Mouse (Mus musculus): ENCODE measurements at regions not wholly inside any gene's neighbourhood (a gene's known extent, or its start where the extent isn't known, plus 50 kb on each side); places are given as distances from the start of the nearest gene placed in this dataset.

GRCm38 (mm10) chr16:49278478-49278877, 221.2 kb downstream of the Myh15 start:
- peak; percentile 4 to 38 for DNase-seq

- DNase-seq: no peak
Measured at GRCm38 (mm10) chr16:49288096-49288714, 230.9 kb downstream of the Myh15 start.

- DNase-seq: no peak
Measured at GRCm38 (mm10) chr16:49289200-49290079, 232.2 kb downstream of the Myh15 start.

- DNase-seq: no peak
Measured at GRCm38 (mm10) chr16:49303612-49304307, 246.5 kb downstream of the Myh15 start.

- no peak for DNase-seq
Measured at GRCm38 (mm10) chr16:49304354-49304753, 247.1 kb downstream of the Myh15 start.

GRCm38 (mm10) chr16:49317061-49317460, 259.8 kb downstream of the Myh15 start:
- no peak for DNase-seq

- DNase-seq: no peak
Measured at GRCm38 (mm10) chr16:49319047-49319678, 261.9 kb downstream of the Myh15 start.

- DNase-seq: no peak
Measured at GRCm38 (mm10) chr16:49319774-49320173, 262.5 kb downstream of the Myh15 start.

GRCm38 (mm10) chr16:49321951-49322350, 264.7 kb downstream of the Myh15 start:
- DNase-seq: no peak

GRCm38 (mm10) chr16:49330725-49331386, 273.6 kb downstream of the Myh15 start:
- DNase-seq: no peak

- DNase-seq: no peak
Measured at GRCm38 (mm10) chr16:49332107-49332722, 274.9 kb downstream of the Myh15 start.

GRCm38 (mm10) chr16:49335916-49336315, 278.6 kb downstream of the Myh15 start:
- DNase-seq: no peak

GRCm38 (mm10) chr16:49337948-49338347, 280.7 kb downstream of the Myh15 start:
- DNase-seq: no peak

GRCm38 (mm10) chr16:49358404-49358803, 301.1 kb downstream of the Myh15 start:
- no peak for DNase-seq

- no peak for DNase-seq
Measured at GRCm38 (mm10) chr16:49361731-49362130, 304.4 kb downstream of the Myh15 start.

GRCm38 (mm10) chr16:49369450-49369849, 312.2 kb downstream of the Myh15 start:
- DNase-seq: no peak

- DNase-seq: no peak
Measured at GRCm38 (mm10) chr16:49375108-49375507, 317.8 kb downstream of the Myh15 start.

- no peak for DNase-seq
Measured at GRCm38 (mm10) chr16:49378917-49379473, 320.0 kb upstream of the Ift57 start.

GRCm38 (mm10) chr16:49388135-49388534, 310.9 kb upstream of the Ift57 start:
- DNase-seq: no peak

- no peak for DNase-seq
Measured at GRCm38 (mm10) chr16:49407956-49408795, 290.9 kb upstream of the Ift57 start.

GRCm38 (mm10) chr16:49409235-49409634, 289.8 kb upstream of the Ift57 start:
- DNase-seq: no peak

Data from thymus, postnatal 36 days (tissue).